Mouse (Mus musculus) small intestine, adult 10 weeks (tissue): ENCODE results near the gene Olfr449. TPM values are rescaled to one million over a fixed set of nuclear protein-coding genes. Genes with fewer than 3 reads are reported as not detected.

Experiments
- polyA plus RNA-seq: library from polyadenylated mRNA; stranded (reverse); fragments of 350-450 nt; fragmentation: Illumina TruSeq; extraction: RNeasy Lipid Tissue Mini Kit (QIAGEN cat#74804); gene quantifications from one replicate; pipeline ENCODE4 v1.2.3, GENCODE M21; 2014; ENCODE audit warnings: low replicate concordance

Gene Olfr449
- not detected for polyA plus RNA-seq

GRCm38 (mm10) chr6:42834084-42834483 is at the start of gene Olfr449:
Gene Olfr449 (plus strand): TSS chr6:42834384.

GRCm38 (mm10) chr6:42784793-42785192 is 49.4 kb upstream of the Olfr449 start, which contains the start of gene Olfr452:
Gene Olfr452 (plus strand): TSS chr6:42785093.

GRCm38 (mm10) chr6:42811639-42812038 is 22.5 kb upstream of the Olfr449 start, which contains the start of gene Olfr450:
Gene Olfr450 (plus strand): TSS chr6:42811939.

Other genes with a start within 250 kb of the Olfr449 start
- gene Tcaf3, start 236.7 kb upstream of the Olfr449 start, polyA plus RNA-seq, result not detected
- gene Tcaf2, start 189.1 kb upstream of the Olfr449 start, polyA plus RNA-seq, result 13.3 TPM
- 11.4 TPM for gene Tcaf1, start 124.3 kb upstream of the Olfr449 start, polyA plus RNA-seq
- gene Olfr453, start 95.0 kb upstream of the Olfr449 start, polyA plus RNA-seq, result not detected
- not detected for gene Olfr38, start 78.0 kb upstream of the Olfr449 start, polyA plus RNA-seq
- not detected for gene Olfr452, start 49.3 kb upstream of the Olfr449 start, polyA plus RNA-seq
- not detected for gene Olfr450, start 22.4 kb upstream of the Olfr449 start, polyA plus RNA-seq
- not detected for gene Olfr448, start 56.1 kb downstream of the Olfr449 start, polyA plus RNA-seq
- gene Olfr447, start 74.5 kb downstream of the Olfr449 start, polyA plus RNA-seq, result not detected
- gene Olfr446, start 87.0 kb downstream of the Olfr449 start, polyA plus RNA-seq, result not detected
- not detected for gene Olfr444, start 114.7 kb downstream of the Olfr449 start, polyA plus RNA-seq